ENCODE assay signal across 8 mouse cellular contexts in genomic region chr5:123138230-123138911, GRCm38 (mm10). TPM values are rescaled to one million over a fixed set of nuclear protein-coding genes. Genes with fewer than 3 reads are reported as not detected.
DNase-seq lines count a peak whose midpoint lies in the region; ATAC-seq lines count a peak whose summit lies in the region.

No protein-coding gene starts in this region.

- peak overlapping the region; percentile 100 for H3K4me2 ChIP-seq in embryonic facial prominence, embryonic 14.5 days (ENCODE audit: low read depth, low read length)
- peak overlapping the region; percentile 95 for H3K4me2 ChIP-seq in heart, embryonic 14.5 days (ENCODE audit: low read length)
- H3K4me2 ChIP-seq in stomach, embryonic 15.5 days: peak overlapping the region; percentile 87

- peaks cover 11% of the 10 kb centered on the region; the same call in 1 of the 2 replicates for H3K36me3 ChIP-seq in embryonic facial prominence, embryonic 14.5 days (ENCODE audit: control insufficient read depth, insufficient read depth, low read length)
- 0 out of 2 replicates have a peak, but pooled peaks cover 10% of the 10 kb centered on the region for H3K36me3 ChIP-seq in heart, embryonic 14.5 days (ENCODE audit: control insufficient read depth, insufficient read depth, low read length)
- peaks cover 10% of the 10 kb centered on the region; the same call in 1 of the 2 replicates for H3K36me3 ChIP-seq in macrophage (ENCODE audit: inconsistent target)
- H3K36me3 ChIP-seq in stomach, embryonic 15.5 days: no peaks in the 10 kb centered on the region

- H3K79me2 ChIP-seq in macrophage (ENCODE audit: inconsistent target): peaks cover 56% of the 10 kb centered on the region

- H3K27ac ChIP-seq in embryonic facial prominence, embryonic 14.5 days (replicated peaks; ENCODE audit: low read depth, low read length): peak overlapping the region; percentile 100
- peak overlapping the region; percentile 100 for H3K27ac ChIP-seq in heart, embryonic 14.5 days (replicated peaks in 1 of 2; ENCODE audit: control insufficient read depth in 1 of 2, insufficient read depth in 1 of 2, low read depth in 2 of 2, low read length in 2 of 2)
- H3K27ac ChIP-seq in macrophage: peak overlapping the region; percentile 100
- peak overlapping the region; percentile 100 for H3K27ac ChIP-seq in stomach, embryonic 15.5 days

- H3K4me1 ChIP-seq in embryonic facial prominence, embryonic 14.5 days (ENCODE audit: control insufficient read depth, insufficient read depth, low read length): peaks cover 44% of the 10 kb centered on the region
- peaks cover 49 to 56% of the 10 kb centered on the region in 2 experiments for H3K4me1 ChIP-seq in heart, embryonic 14.5 days (ENCODE audit: control insufficient read depth in 2 of 2, insufficient read depth in 2 of 2, low read length in 2 of 2)
- H3K4me1 ChIP-seq in stomach, embryonic 15.5 days: peaks cover 43% of the 10 kb centered on the region

- no peaks in the 10 kb centered on the region for H3K27me3 ChIP-seq in embryonic facial prominence, embryonic 14.5 days (replicated peaks; ENCODE audit: control insufficient read depth, insufficient read depth, low read length)
- no peaks in the 10 kb centered on the region for H3K27me3 ChIP-seq in heart, embryonic 14.5 days (ENCODE audit: control insufficient read depth, insufficient read depth, low read length)
- no peaks in the 10 kb centered on the region for H3K27me3 ChIP-seq in stomach, embryonic 15.5 days (replicated peaks)

- H3K9me3 ChIP-seq in embryonic facial prominence, embryonic 14.5 days (ENCODE audit: control insufficient read depth, low read length): no peaks in the 10 kb centered on the region
- no peaks in the 10 kb centered on the region for H3K9me3 ChIP-seq in heart, embryonic 14.5 days (ENCODE audit: control insufficient read depth, low read length)
- H3K9me3 ChIP-seq in stomach, embryonic 15.5 days: no peaks in the 10 kb centered on the region

- peak; percentile 26 for ATAC-seq in embryonic facial prominence, embryonic 14.5 days (ENCODE audit: low read depth)
- no peak for ATAC-seq in heart, embryonic 14.5 days (ENCODE audit: insufficient number of reproducible peaks, insufficient read depth, low FRiP score, low read depth)
- peak; percentile 40 for ATAC-seq in stomach, embryonic 15.5 days (ENCODE audit: insufficient read depth, low FRiP score, low read depth)

- peak overlapping the region; percentile 100 for H3K9ac ChIP-seq in embryonic facial prominence, embryonic 14.5 days (ENCODE audit: low read depth, low read length)
- peak overlapping the region; percentile 100 for H3K9ac ChIP-seq in heart, embryonic 14.5 days (ENCODE audit: low read length)
- H3K9ac ChIP-seq in stomach, embryonic 15.5 days: peak overlapping the region; percentile 88

- H3K4me3 ChIP-seq in embryonic facial prominence, embryonic 14.5 days (ENCODE audit: low read depth, low read length): peak overlapping the region; percentile 90
- H3K4me3 ChIP-seq in heart, embryonic 14.5 days (ENCODE audit: control insufficient read depth in 1 of 2, insufficient read depth in 1 of 2, low read depth in 1 of 2, low read length in 2 of 2): peak overlapping the region; percentile 65 to 93
- peak overlapping the region; percentile 48; the same call in 1 of the 2 replicates for H3K4me3 ChIP-seq in macrophage (ENCODE audit: inconsistent target)
- H3K4me3 ChIP-seq in stomach, embryonic 15.5 days (replicated peaks): peak overlapping the region; percentile 60

- WGBS in embryonic facial prominence, embryonic 14.5 days: 0% methylated on average over 12 of the region's 40 CpGs
- 1% methylated on average over 40 of the region's 40 CpGs for WGBS in heart, embryonic 14.5 days
- under 1% methylated on average over 40 of the region's 40 CpGs for WGBS in macrophage (ENCODE audit: missing documents)
- WGBS in stomach, embryonic 15.5 days: under 1% methylated on average over 37 of the region's 40 CpGs

- DNase-seq in 416B (ENCODE audit: low read depth) (peak; percentile 96), R1 (ENCODE audit: low read depth, low spot score) (peak; percentile 99)
- peak; percentile 92 for DNase-seq in embryonic facial prominence, embryonic 14.5 days (ENCODE audit: low spot score)
- DNase-seq in kidney, postnatal 10 days: peak; percentile 85
- DNase-seq in left cerebral cortex, postnatal 14 days (ENCODE audit: low spot score in 2 of 2): no peak

- intact Hi-C loops in left cerebral cortex, postnatal 14 days (cut with DNase I): no loop called here

RNA-seq across cellular contexts. Expression of gene Setd1b, which starts 3.6 kb away (rescaled TPM):
- polyA plus RNA-seq in embryonic facial prominence, embryonic 14.5 days (2014; fragmentation: Nextera tagmentation; extraction: Ambion mirVana): 9.8 and 9.9 TPM in 2 replicates
- 7.9 and 9.3 TPM in 2 replicates for polyA plus RNA-seq in heart, embryonic 14.5 days (2014; fragmentation: Nextera tagmentation; extraction: Ambion mirVana)
- total RNA-seq in macrophage (2018; cell fraction: chromatin; rRNA removed): 100 to 1,000 TPM in 13 of 26 experiments, 10 to 100 TPM in 13; 18.3 to 239 (median 95.7) TPM
- total RNA-seq in macrophage (2018; cell fraction: cytosol; rRNA removed): 10 to 100 TPM in 24 of 26 experiments, 1 to 10 TPM in 2; 8.6 to 39.5 (median 22.5) TPM
- total RNA-seq in macrophage (2018; cell fraction: nucleus; rRNA removed): 100 to 1,000 TPM in 2 of 26 experiments, 10 to 100 TPM in 24; 19.1 to 231 (median 59.7) TPM
- polyA plus RNA-seq in macrophage (2018): 8.0 to 13.8 TPM (median 9.3 TPM) in 3 replicates
- polyA plus RNA-seq in stomach, embryonic 15.5 days (2015; fragmentation: Nextera tagmentation; extraction: Ambion mirVana): 9.4 and 9.6 TPM in 2 replicates
- total RNA-seq in left cerebral cortex, postnatal 14 days (2021): 10 to 100 TPM; 31.3 to 31.4 TPM

RNA-seq across cellular contexts. Expression of gene Rhof, which starts 5.9 kb away (rescaled TPM):
- 4.1 and 5.2 TPM in 2 replicates for polyA plus RNA-seq in embryonic facial prominence, embryonic 14.5 days (2014; fragmentation: Nextera tagmentation; extraction: Ambion mirVana)
- polyA plus RNA-seq in heart, embryonic 14.5 days (2014; fragmentation: Nextera tagmentation; extraction: Ambion mirVana): 0.99 and 2.0 TPM in 2 replicates
- 10 to 100 TPM in 11 of 26 experiments, 1 to 10 TPM in 11, under 1 TPM in 4; 0.31 to 73.6 (median 4.6) TPM for total RNA-seq in macrophage (2018; cell fraction: chromatin; rRNA removed)
- 10 to 100 TPM in 8 of 26 experiments, 1 to 10 TPM in 18; 1.3 to 29.5 (median 2.6) TPM for total RNA-seq in macrophage (2018; cell fraction: cytosol; rRNA removed)
- total RNA-seq in macrophage (2018; cell fraction: nucleus; rRNA removed): 10 to 100 TPM in 13 of 26 experiments, 1 to 10 TPM in 13; 1.2 to 19.8 (median 9.8) TPM
- 0.73 to 1.9 TPM (median 0.77 TPM) in 3 replicates for polyA plus RNA-seq in macrophage (2018)
- 1.9 and 2.3 TPM in 2 replicates for polyA plus RNA-seq in stomach, embryonic 15.5 days (2015; fragmentation: Nextera tagmentation; extraction: Ambion mirVana)
- total RNA-seq in left cerebral cortex, postnatal 14 days (2021): 10 to 100 TPM; 54.3 to 56.3 TPM

RNA-seq across cellular contexts. Expression of gene Psmd9, which starts 30.8 kb away (rescaled TPM):
- 49.5 and 58.1 TPM in 2 replicates for polyA plus RNA-seq in embryonic facial prominence, embryonic 14.5 days (2014; fragmentation: Nextera tagmentation; extraction: Ambion mirVana)
- 53.0 and 64.3 TPM in 2 replicates for polyA plus RNA-seq in heart, embryonic 14.5 days (2014; fragmentation: Nextera tagmentation; extraction: Ambion mirVana)
- 10 to 100 TPM in 24 of 26 experiments, 1 to 10 TPM in 2; 8.0 to 43.2 (median 25.0) TPM for total RNA-seq in macrophage (2018; cell fraction: chromatin; rRNA removed)
- 10 to 100 TPM; 14.3 to 23.1 (median 18.2) TPM for total RNA-seq in macrophage (2018; cell fraction: cytosol; rRNA removed)
- total RNA-seq in macrophage (2018; cell fraction: nucleus; rRNA removed): 10 to 100 TPM in 23 of 26 experiments, 1 to 10 TPM in 3; 7.1 to 33.1 (median 18.5) TPM
- polyA plus RNA-seq in macrophage (2018): 13.6 to 18.6 TPM (median 16.4 TPM) in 3 replicates
- 67.6 and 76.0 TPM in 2 replicates for polyA plus RNA-seq in stomach, embryonic 15.5 days (2015; fragmentation: Nextera tagmentation; extraction: Ambion mirVana)
- total RNA-seq in left cerebral cortex, postnatal 14 days (2021): 10 to 100 TPM; 29.2 to 29.7 TPM

RNA-seq across cellular contexts. Expression of gene Hpd, which starts 44.2 kb away (rescaled TPM):
- not detected in 2 replicates for polyA plus RNA-seq in embryonic facial prominence, embryonic 14.5 days (2014; fragmentation: Nextera tagmentation; extraction: Ambion mirVana)
- polyA plus RNA-seq in heart, embryonic 14.5 days (2014; fragmentation: Nextera tagmentation; extraction: Ambion mirVana): not detected in 2 replicates
- not detected for total RNA-seq in macrophage (2018; cell fraction: chromatin; rRNA removed)
- not detected for total RNA-seq in macrophage (2018; cell fraction: cytosol; rRNA removed)
- total RNA-seq in macrophage (2018; cell fraction: nucleus; rRNA removed): not detected
- not detected in 3 replicates for polyA plus RNA-seq in macrophage (2018)
- 2.2 and 5.3 TPM in 2 replicates for polyA plus RNA-seq in stomach, embryonic 15.5 days (2015; fragmentation: Nextera tagmentation; extraction: Ambion mirVana)
- total RNA-seq in left cerebral cortex, postnatal 14 days (2021): not detected

Comparison
In these comparisons a context has a peak if more than half of its experiments do, and no peak if none do; other contexts are left out.
1. DNase-seq: peak in 416B (single experiment), R1 (single experiment), embryonic facial prominence, embryonic 14.5 days (single experiment) and kidney, postnatal 10 days (single experiment); none in left cerebral cortex, postnatal 14 days (0 of 2).
2. Peak in every context shown above with its lines, with median percentiles within 50 percentile points of each other: H3K27ac ChIP-seq, H3K4me2 ChIP-seq, H3K4me3 ChIP-seq and H3K9ac ChIP-seq.